Mouse (Mus musculus) hindbrain, postnatal 0 days (tissue): ENCODE measurements at regions not wholly inside any gene's neighbourhood (a gene's known extent, or its start where the extent isn't known, plus 50 kb on each side); places are given as distances from the start of the nearest gene placed in this dataset.

Source experiments
- ATAC-seq: fragments of 200-750 bp; cut with Nextera tagmentation; 2 replicates; pipeline ENCODE4 v1.8.0; 2017; ENCODE audit warnings: mild to moderate bottlenecking, moderate TSS enrichment, moderate library complexity
- DNase-seq: peaks from one replicate; pipeline ENCODE4 v3.0.0-alpha.2; 2015; ENCODE audit warnings: low spot score
- H3K27ac ChIP-seq: fragments of 300-500 bp; sonication (generic); 2 replicates; pipeline ENCODE4 v1.5.1; 2014; ENCODE audit warnings: mild to moderate bottlenecking
- H3K27me3 ChIP-seq: fragments of 300-500 bp; sonication (generic); 2 replicates; pipeline ENCODE4 v1.6.1; 2014; ENCODE audit warnings: low read length, mixed read lengths; ENCODE audit not compliant: insufficient read depth
- H3K36me3 ChIP-seq: fragments of 300-500 bp; sonication (generic); 2 replicates; pipeline ENCODE4 v1.6.1; 2014; ENCODE audit warnings: low read length, mixed read lengths; ENCODE audit not compliant: insufficient read depth
- H3K4me1 ChIP-seq: fragments of 300-500 bp; sonication (generic); 2 replicates; pipeline ENCODE4 v1.6.1; 2014; ENCODE audit warnings: antibody characterized with exemption, low read length, mixed read lengths; ENCODE audit not compliant: insufficient read depth
- H3K4me2 ChIP-seq: fragments of 300-500 bp; sonication (generic); 2 replicates; pipeline ENCODE4 v1.6.1; 2014; ENCODE audit warnings: low read depth, mild to moderate bottlenecking, low read length, moderate library complexity, mixed read lengths
- H3K4me3 ChIP-seq: fragments of 300-500 bp; sonication (generic); 2 replicates; pipeline ENCODE4 v1.5.1; 2014; ENCODE audit warnings: low read length
- H3K9ac ChIP-seq: fragments of 300-500 bp; sonication (generic); replicated peaks from 2 replicates; pipeline ENCODE4 v1.6.1; 2014; ENCODE audit warnings: mild to moderate bottlenecking, low read length, moderate library complexity, mixed read lengths
- H3K9me3 ChIP-seq: fragments of 300-500 bp; sonication (generic); 2 replicates; pipeline ENCODE4 v1.6.1; 2016; ENCODE audit warnings: low read length, mixed read lengths
- CTCF ChIP-seq: IDR thresholded peaks from 2 replicates; pipeline ENCODE4 v1.5.1; 2016; ENCODE audit warnings: antibody characterized with exemption, control low read depth, low read depth
- WGBS: fragments of 180-500 bp; shearing (Covaris S2); extraction: QIAGEN DNeasy Blood & Tissue Kit; methylation state at CpG from one replicate; pipeline ENCODE4 v1.1.7; 2014; 5-methylcytosine and 5-hydroxymethylcytosine counted together

DNA sequence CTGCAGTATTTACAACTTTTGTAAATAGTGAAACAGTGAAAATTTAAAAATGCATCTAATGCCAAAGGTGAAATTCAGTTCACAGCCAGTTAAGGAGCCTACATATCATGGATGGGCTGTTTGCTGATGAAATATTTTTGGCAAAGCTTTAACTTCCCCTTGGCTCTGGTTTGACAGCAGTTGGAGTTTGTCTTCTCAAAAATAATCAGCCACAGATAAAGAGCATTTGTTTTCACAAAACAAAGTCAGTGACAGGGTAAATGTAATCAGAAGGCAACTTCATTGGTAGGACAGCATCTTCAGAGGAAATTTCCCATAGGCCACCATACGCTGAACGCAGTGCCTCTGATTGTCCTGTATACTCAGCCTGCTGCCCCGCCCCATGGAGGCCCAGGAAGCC lies 291.6 kb downstream of the Pmp22 start:
- H3K4me1 ChIP-seq: no peaks in the 10 kb centered on the region
- H3K4me2 ChIP-seq: no peak overlapping the region
- no peaks in the 10 kb centered on the region for H3K36me3 ChIP-seq
- no peaks in the 10 kb centered on the region for H3K27me3 ChIP-seq
- H3K4me3 ChIP-seq: no peak overlapping the region
- no peak overlapping the region for H3K27ac ChIP-seq
- ATAC-seq: no peak
- no peaks in the 10 kb centered on the region for H3K9me3 ChIP-seq
- no peak for DNase-seq
- TF ChIP-seq CTCF: no peak
- WGBS: 89% methylated on average over 3 of the region's 3 CpGs
- no peak overlapping the region for H3K9ac ChIP-seq

- Histone ChIP-seq H3K27me3 (no peaks in the 10 kb centered on the region), H3K4me1 (no peaks in the 10 kb centered on the region), H3K4me2 (no peak overlapping the region), H3K9ac (no peak overlapping the region), H3K4me3 (no peak overlapping the region), H3K9me3 (no peaks in the 10 kb centered on the region), H3K27ac (no peak overlapping the region), H3K36me3 (no peaks in the 10 kb centered on the region)
- ATAC-seq (no peak), DNase-seq (no peak)
- 87% methylated on average over 3 of the region's 3 CpGs for WGBS
- TF ChIP-seq CTCF: no peak
Observed at GRCm38 (mm10) chr11:63422069-63422468, 293.3 kb downstream of the Pmp22 start.

- no peak overlapping the region for H3K4me2 ChIP-seq
- no peak overlapping the region for H3K27ac ChIP-seq
- H3K27me3 ChIP-seq: no peaks in the 10 kb centered on the region
- H3K9ac ChIP-seq: no peak overlapping the region
- H3K9me3 ChIP-seq: no peaks in the 10 kb centered on the region
- H3K4me3 ChIP-seq: no peak overlapping the region
- ATAC-seq (no peak), DNase-seq (no peak)
- no peaks in the 10 kb centered on the region for H3K4me1 ChIP-seq
- 73% methylated on average over 3 of the region's 3 CpGs for WGBS
- H3K36me3 ChIP-seq: no peaks in the 10 kb centered on the region
- no peak for TF ChIP-seq CTCF
Observed at GRCm38 (mm10) chr11:63424319-63424718, 295.5 kb downstream of the Pmp22 start.

- 26% methylated on average over 11 of the region's 11 CpGs for WGBS
- ATAC-seq (no peak), DNase-seq (peak; percentile 25)
- no peak for TF ChIP-seq CTCF
- no peaks in the 10 kb centered on the region for H3K36me3 ChIP-seq
- no peak overlapping the region for H3K4me2 ChIP-seq
- H3K4me3 ChIP-seq: no peak overlapping the region
- no peaks in the 10 kb centered on the region for H3K9me3 ChIP-seq
- no peak overlapping the region for H3K27ac ChIP-seq
- H3K27me3 ChIP-seq: no peaks in the 10 kb centered on the region
- no peak overlapping the region for H3K9ac ChIP-seq
- no peaks in the 10 kb centered on the region for H3K4me1 ChIP-seq
Observed at GRCm38 (mm10) chr11:63425741-63426140, 297.0 kb downstream of the Pmp22 start.

GRCm38 (mm10) chr11:63453786-63454185 lies 325.0 kb downstream of the Pmp22 start:
- no peak for TF ChIP-seq CTCF
- WGBS: 39% methylated on average over 5 of the region's 5 CpGs
- H3K27ac ChIP-seq: no peak overlapping the region
- no peak overlapping the region for H3K9ac ChIP-seq
- no peak overlapping the region for H3K4me3 ChIP-seq
- no peak overlapping the region for H3K4me2 ChIP-seq
- H3K27me3 ChIP-seq: no peaks in the 10 kb centered on the region
- 0 out of 2 replicates have a peak, but pooled peaks cover 3% of the 10 kb centered on the region for H3K4me1 ChIP-seq
- H3K36me3 ChIP-seq: no peaks in the 10 kb centered on the region
- ATAC-seq (no peak), DNase-seq (no peak)
- H3K9me3 ChIP-seq: no peaks in the 10 kb centered on the region; the same call in 1 of the 2 replicates

DNA sequence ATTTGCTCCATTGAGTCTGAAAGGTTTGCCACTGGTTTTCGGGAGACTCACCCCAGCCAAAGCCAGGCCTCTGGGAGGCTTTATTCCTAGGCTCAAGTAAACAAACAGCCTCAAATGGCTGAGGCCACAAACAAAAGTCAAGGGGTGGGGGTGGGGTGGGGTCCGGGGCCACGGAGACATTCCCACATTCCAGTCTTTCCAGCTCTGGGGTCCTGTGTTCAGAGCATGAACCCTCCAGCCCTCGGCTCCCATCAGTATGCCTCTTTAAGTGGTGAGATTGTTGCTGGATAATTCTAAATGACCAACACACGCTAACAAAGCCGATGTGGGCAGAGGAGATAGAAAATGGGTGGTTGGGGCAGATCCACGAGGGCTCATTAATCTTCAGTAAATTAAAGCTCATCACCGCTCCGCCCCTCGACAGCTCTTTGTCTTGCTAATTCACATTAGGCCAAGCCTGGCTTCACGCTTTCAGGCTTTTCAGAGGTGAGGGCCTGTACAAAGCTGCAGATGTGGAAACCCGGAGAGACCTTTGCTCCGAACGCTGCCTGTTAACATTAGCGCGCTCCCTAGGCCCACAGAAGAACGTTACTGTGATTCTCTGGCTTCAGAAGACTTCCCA lies 326.2 kb downstream of the Pmp22 start:
- no peak overlapping the region for H3K4me3 ChIP-seq
- H3K36me3 ChIP-seq: no peaks in the 10 kb centered on the region
- H3K9me3 ChIP-seq: no peaks in the 10 kb centered on the region; the same call in 1 of the 2 replicates
- 17% methylated on average over 17 of the region's 17 CpGs for WGBS
- H3K27ac ChIP-seq: no peak overlapping the region
- 0 out of 2 replicates have a peak, but pooled peaks cover 3% of the 10 kb centered on the region for H3K4me1 ChIP-seq
- TF ChIP-seq CTCF: no peak
- H3K9ac ChIP-seq: no peak overlapping the region
- ATAC-seq: no peak
- DNase-seq: peak; percentile 15
- H3K4me2 ChIP-seq: no peak overlapping the region
- H3K27me3 ChIP-seq: no peaks in the 10 kb centered on the region

- Histone ChIP-seq H3K36me3 (no peaks in the 10 kb centered on the region), H3K4me3 (no peak overlapping the region), H3K4me2 (no peak overlapping the region), H3K9ac (no peak overlapping the region), H3K4me1 (0 out of 2 replicates have a peak, but pooled peaks cover 3% of the 10 kb centered on the region), H3K27ac (no peak overlapping the region), H3K9me3 (no peaks in the 10 kb centered on the region), H3K27me3 (no peaks in the 10 kb centered on the region)
- ATAC-seq (no peak), DNase-seq (peak; percentile 40)
- WGBS: 54% methylated on average over 3 of the region's 3 CpGs
- TF ChIP-seq CTCF: no peak
Observed at GRCm38 (mm10) chr11:63456356-63456755, 327.6 kb downstream of the Pmp22 start.
